Mouse (Mus musculus): ENCODE results near the gene Thsd7a.

DNA sequence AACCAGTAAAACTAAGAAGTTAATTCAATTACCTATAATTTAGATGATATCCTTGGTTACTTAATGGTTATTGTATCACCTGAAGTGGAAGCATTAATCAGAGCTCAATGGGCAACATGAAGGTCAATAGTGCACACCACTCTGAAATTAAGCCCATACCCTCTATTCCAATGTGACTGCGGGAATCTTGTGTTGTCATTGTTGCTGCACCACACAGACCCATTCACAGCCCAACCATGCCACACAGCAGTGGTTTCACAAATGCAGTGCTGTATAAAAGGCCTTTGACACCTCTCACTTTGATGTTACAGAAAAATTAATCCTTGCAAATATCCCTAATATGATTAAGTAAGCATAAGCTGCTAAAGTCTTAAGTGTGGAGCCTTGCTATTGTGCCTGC lies 15.4 kb upstream of the Thsd7a start:
- TF ChIP-seq POLR2A (IDR thresholded peaks at IDR 0.05; ENCODE audit: extremely low read depth, insufficient read depth, low read length) (no peak), CTCF (IDR thresholded peaks at IDR 0.05; ENCODE audit: extremely low read depth, insufficient read depth, low read length) (no peak)

Data from cortical plate, adult 2 months (tissue).